Mouse (Mus musculus): ENCODE measurements around the gene Fbln5.

Gene Fbln5

DNA sequence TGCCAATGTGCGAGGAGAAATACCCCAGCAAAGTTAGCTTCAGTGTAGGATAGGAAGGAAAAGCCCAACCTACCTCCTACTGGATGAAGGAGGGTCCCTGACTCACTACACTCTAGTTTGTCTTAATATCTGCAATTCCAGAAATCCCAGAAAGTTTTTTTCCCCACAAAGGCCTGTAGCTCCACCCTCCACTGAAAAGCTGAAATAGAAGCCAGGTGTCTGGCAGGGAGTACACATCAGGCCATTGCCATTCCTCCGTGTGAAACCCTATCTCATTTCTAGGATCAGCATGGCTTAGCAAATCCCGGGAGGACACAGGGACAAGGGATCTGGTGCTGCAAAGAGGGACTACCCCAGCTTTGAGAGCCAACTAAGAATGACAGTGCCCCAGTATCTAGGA, 55.8 kb downstream of the Fbln5 start:
- DNase-seq (ENCODE audit: low read depth in 2 of 2, low spot score in 2 of 2), result no peak

GRCm38 (mm10) chr12:101762054-101762453, 56.8 kb downstream of the Fbln5 start:
- no peak for DNase-seq (ENCODE audit: low read depth in 2 of 2, low spot score in 2 of 2)

DNA sequence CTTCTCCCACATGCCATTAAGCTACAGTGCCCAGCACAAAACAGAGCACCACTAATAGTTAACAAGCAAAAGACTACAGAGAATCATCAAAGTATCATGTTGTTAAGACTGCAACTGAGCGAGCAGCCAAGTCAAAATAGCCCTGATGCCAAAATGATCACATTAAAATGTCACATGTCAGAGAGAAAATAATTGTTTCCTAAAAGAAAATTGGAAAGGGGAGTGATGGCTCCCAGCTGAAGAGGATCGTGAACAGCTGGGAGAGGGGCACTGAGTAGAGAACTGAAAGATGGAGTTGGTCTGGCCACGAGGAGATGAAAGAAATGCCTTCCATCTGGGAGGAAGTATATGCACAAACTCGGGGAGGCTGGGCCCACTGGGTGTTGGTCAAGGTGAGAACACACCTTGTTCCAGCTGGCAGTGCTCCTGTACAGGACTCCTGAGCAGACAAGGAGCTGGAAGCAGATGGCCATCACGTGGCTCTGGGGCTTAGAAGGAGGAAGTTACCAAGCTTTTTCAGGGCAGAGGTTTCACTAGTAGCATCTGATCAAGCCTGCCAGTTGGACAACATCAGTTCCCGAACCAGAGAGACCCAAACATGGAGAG, 59.3 kb downstream of the Fbln5 start:
- DNase-seq (ENCODE audit: low read depth in 2 of 2, low spot score in 2 of 2), result no peak

DNA sequence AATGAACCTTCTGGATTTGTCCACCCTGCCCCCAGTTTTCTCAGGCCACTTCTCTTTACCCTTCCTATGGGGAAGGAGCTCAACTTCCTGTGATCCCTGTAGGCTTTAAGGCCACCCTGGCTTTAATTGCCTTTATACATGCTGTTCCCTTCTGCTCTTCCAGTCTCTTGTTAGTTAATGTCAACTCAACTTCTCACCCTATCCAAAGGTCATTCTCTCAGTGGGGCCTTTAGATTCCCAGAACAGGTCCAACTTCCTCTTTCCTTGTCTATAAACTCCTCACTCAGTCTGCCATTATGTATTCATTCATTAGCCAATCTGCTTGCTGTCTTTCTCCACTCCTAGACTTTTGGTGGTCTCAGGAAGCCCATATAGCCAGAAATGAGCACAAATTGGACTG, 60.2 kb downstream of the Fbln5 start:
- DNase-seq (ENCODE audit: low read depth in 2 of 2, low spot score in 2 of 2), result no peak

DNA sequence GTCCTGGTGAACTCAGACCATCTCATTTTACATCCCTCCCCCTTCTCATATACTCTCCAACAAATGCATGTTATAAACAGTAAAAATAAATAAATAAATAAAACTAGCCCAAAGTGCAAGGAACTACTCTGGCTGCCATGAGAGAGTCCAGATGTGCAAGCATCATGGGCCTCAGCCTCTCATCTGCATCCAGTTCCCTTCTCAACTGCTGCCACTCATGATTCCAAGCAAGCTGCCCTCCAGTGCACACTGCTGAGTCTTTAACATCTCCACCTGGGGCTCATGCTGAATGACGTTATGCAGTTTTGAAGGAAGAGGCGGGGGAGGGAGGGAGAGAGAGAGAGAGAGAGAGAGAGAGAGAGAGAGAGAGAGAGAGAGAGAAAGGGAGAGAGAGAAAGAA, 76.5 kb downstream of the Fbln5 start:
- DNase-seq (ENCODE audit: low read depth in 2 of 2, low spot score in 2 of 2), result no peak

DNA sequence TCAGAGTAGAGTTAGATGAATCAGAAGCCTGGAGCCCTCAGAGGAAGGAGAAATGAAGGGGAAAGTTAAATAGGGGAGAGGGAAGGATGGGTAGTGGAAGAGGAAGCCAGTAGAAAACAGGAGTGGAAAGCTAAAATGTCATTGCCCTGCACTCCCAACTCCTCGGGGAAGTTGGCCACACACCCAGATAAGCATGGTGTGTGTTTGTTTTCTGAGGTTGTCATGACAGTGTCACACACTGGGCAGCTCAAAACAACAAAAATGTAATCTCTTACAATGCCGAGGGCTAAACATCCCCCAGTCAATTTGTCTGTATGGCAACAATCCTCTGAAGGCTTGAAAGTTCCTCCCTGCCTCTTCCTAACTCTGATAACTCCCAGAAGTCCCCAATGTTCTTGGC, 78.4 kb downstream of the Fbln5 start:
- no peak for DNase-seq (ENCODE audit: low read depth in 2 of 2, low spot score in 2 of 2)

DNA sequence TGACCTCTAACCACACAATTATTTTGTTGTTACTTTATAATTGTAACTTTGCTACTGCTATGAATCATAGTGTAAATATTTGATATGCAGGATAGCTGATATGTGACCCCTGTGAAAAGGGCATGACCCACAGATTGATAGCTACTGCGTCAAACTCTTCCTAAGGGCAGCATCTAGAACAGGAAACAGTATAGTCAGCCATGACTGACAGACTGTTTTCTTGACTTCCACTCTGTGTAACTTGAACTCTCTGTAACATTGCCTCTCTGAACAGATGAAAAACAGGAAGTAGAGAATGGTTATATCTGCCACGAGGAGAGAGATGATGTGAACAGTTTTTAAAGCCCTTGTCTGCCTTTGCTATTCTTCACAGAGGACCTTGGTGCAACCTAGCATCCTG, 78.8 kb downstream of the Fbln5 start:
- DNase-seq (ENCODE audit: low read depth in 2 of 2, low spot score in 2 of 2), result no peak

DNA sequence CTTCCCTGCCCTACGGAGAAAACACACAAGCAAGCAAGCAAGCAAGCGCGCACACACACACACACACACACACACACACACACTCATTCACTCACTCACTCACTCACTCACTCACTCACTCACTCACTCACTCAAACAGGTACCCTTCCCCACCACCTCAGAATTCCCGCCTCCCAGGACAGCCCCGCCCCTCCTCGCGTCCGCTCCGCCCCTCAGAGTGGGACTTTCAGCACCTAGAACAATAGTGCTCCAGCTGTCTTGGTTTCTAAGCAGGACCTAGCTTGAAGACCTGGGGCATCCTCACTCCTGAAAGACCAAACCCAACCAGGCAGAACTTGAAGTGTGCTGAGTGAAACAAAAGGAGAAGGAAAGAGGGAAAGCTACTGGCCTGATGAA, 100.1 kb downstream of the Fbln5 start:
- no peak for DNase-seq (ENCODE audit: low read depth in 2 of 2, low spot score in 2 of 2)

GRCm38 (mm10) chr12:101718054-101718754, 100.7 kb downstream of the Fbln5 start, which contains the start of gene Tc2n:
TSS of gene Tc2n (minus strand) at chr12:101718523.
- DNase-seq (ENCODE audit: low read depth in 2 of 2, low spot score in 2 of 2), result peak; percentile 23 to 30

DNA sequence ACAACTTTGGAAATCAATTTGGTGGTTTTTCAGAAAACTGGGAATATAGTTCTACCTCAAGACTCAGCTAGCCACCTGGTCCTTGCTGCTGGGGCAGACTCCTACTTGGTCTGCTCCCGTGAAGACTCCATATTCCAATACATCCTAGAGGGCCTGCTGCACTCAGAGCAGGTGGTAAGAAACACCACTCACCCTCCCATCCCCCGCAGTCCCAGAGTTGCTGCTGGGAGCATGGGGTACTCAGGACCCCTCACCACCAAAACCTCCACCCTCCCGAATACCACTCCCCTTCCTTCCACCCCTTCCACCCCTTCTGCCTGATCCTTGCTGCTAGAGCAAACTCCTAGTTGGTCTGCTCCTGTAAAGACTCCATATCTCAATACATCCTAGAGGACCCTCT, 119.7 kb downstream of the Fbln5 start:
- no peak for DNase-seq (ENCODE audit: low read depth in 2 of 2, low spot score in 2 of 2)

Measured in CD8-positive naive resting alpha-beta T cell, adult 2 months (primary cell).